ENCODE assay signal across 12 mouse cellular contexts in genomic region chr2:35269136-35269535, GRCm38 (mm10). TPM values are rescaled to one million over a fixed set of nuclear protein-coding genes. Genes with fewer than 3 reads are reported as not detected.
A peak's percentile ranks its signal among the peaks of the same experiment; 100 is the strongest.
DNase-seq lines count a peak whose midpoint lies in the region; ATAC-seq and TF ChIP-seq lines count a peak whose summit lies in the region.
"Had no signal": no experiment of that assay in that cellular context is flagged by ENCODE, and none has a peak within 500 bp of the region (broad histone marks: within the 10 kb centered on the region; RNA-seq: fewer than 3 reads in every experiment).

No protein-coding gene starts in this region.

- no peaks in the 10 kb centered on the region for H3K27me3 ChIP-seq in intestine, embryonic 14.5 days (replicated peaks; ENCODE audit: control insufficient read depth, insufficient read depth, low read length)
- no peaks in the 10 kb centered on the region for H3K27me3 ChIP-seq in intestine, postnatal 0 days (replicated peaks; ENCODE audit: control insufficient read depth, insufficient read depth, low read length)
- H3K27me3 ChIP-seq in intestine, embryonic 16.5 days (replicated peaks; ENCODE audit: control insufficient read depth, insufficient read depth, low read length), result no peaks in the 10 kb centered on the region

- 0 out of 2 replicates have a peak overlapping the region, but pooled peaks have one; percentile 67 for H3K27ac ChIP-seq in intestine, embryonic 14.5 days (ENCODE audit: low read depth)
- no peak overlapping the region for H3K27ac ChIP-seq in intestine, postnatal 0 days (ENCODE audit: low read depth, low read length)
- 0 out of 2 replicates have a peak overlapping the region, but pooled peaks have one; percentile 6 for H3K27ac ChIP-seq in intestine, embryonic 16.5 days (ENCODE audit: low read length)
- H3K27ac ChIP-seq: midbrain, embryonic 10.5 days had no signal

- H3K36me3 ChIP-seq in intestine, embryonic 14.5 days (ENCODE audit: control insufficient read depth, insufficient read depth, low read length), result no peaks in the 10 kb centered on the region
- H3K36me3 ChIP-seq in intestine, postnatal 0 days (ENCODE audit: control insufficient read depth, insufficient read depth), result no peaks in the 10 kb centered on the region
- H3K36me3 ChIP-seq in intestine, embryonic 16.5 days (ENCODE audit: control insufficient read depth, insufficient read depth, low read length), result peaks cover 2% of the 10 kb centered on the region; the same call in 1 of the 2 replicates
- H3K36me3 ChIP-seq: midbrain, embryonic 10.5 days had no signal

- WGBS in intestine, embryonic 14.5 days, result 86% methylated on average over 6 of the region's 6 CpGs
- WGBS in intestine, postnatal 0 days, result 73% methylated on average over 6 of the region's 6 CpGs
- 72% methylated on average over 6 of the region's 6 CpGs for WGBS in intestine, embryonic 16.5 days

- H3K4me2 ChIP-seq in intestine, embryonic 14.5 days (ENCODE audit: low read length), result no peak overlapping the region
- no peak overlapping the region for H3K4me2 ChIP-seq in intestine, postnatal 0 days (replicated peaks; ENCODE audit: low read depth)
- H3K4me2 ChIP-seq in intestine, embryonic 16.5 days (ENCODE audit: low read depth, low read length), result no peak overlapping the region

- no peak overlapping the region for H3K9ac ChIP-seq in intestine, embryonic 14.5 days (ENCODE audit: low read length)
- H3K9ac ChIP-seq in intestine, postnatal 0 days (ENCODE audit: low read depth, low read length), result no peak overlapping the region
- 0 out of 2 replicates have a peak overlapping the region, but pooled peaks have one; percentile 2 for H3K9ac ChIP-seq in intestine, embryonic 16.5 days (ENCODE audit: low read depth, low read length)

- peak; percentile 57 for DNase-seq in adrenal gland, postnatal 10 days
- DNase-seq in adrenal gland, postnatal 25 days, result no peak
- DNase-seq in intestine, embryonic 14.5 days (ENCODE audit: low spot score), result no peak
- peak; percentile 92 for DNase-seq in 3T3-L1 (ENCODE audit: low read depth, low spot score)
- no peak for DNase-seq in frontal cortex, postnatal 10 days (ENCODE audit: low spot score in 2 of 2)
- DNase-seq in ovary, postnatal 36 days (ENCODE audit: low spot score), result no peak
- DNase-seq: cerebellum, postnatal 14 days; layer of hippocampus, postnatal 36 days had no signal

- H3K4me3 ChIP-seq in intestine, embryonic 14.5 days (ENCODE audit: low read depth, low read length), result no peak overlapping the region
- H3K4me3 ChIP-seq in intestine, postnatal 0 days (ENCODE audit: low read depth, low read length), result no peak overlapping the region
- H3K4me3 ChIP-seq in intestine, embryonic 16.5 days (ENCODE audit: low read length), result no peak overlapping the region
- H3K4me3 ChIP-seq: erythroblast, embryonic 14.5 days; midbrain, embryonic 10.5 days had no signal

- ATAC-seq in intestine, embryonic 14.5 days (replicated peaks; ENCODE audit: low FRiP score, low TSS enrichment, low read depth), result no peak
- no peak for ATAC-seq in intestine, postnatal 0 days
- ATAC-seq in intestine, embryonic 16.5 days, result no peak

- TF ChIP-seq CTCF in intestine, postnatal 0 days (IDR thresholded peaks at IDR 0.05; ENCODE audit: low read depth), result no peak

- no peaks in the 10 kb centered on the region for H3K9me3 ChIP-seq in intestine, embryonic 14.5 days (ENCODE audit: control insufficient read depth, low read length)
- H3K9me3 ChIP-seq in intestine, postnatal 0 days (ENCODE audit: control insufficient read depth), result no peaks in the 10 kb centered on the region
- H3K9me3 ChIP-seq in intestine, embryonic 16.5 days (ENCODE audit: control insufficient read depth, low read length), result no peaks in the 10 kb centered on the region
- H3K9me3 ChIP-seq: midbrain, embryonic 10.5 days had no signal

- H3K4me1 ChIP-seq in intestine, embryonic 14.5 days (replicated peaks; ENCODE audit: control insufficient read depth, insufficient read depth, low read length), result peaks cover 60% of the 10 kb centered on the region
- H3K4me1 ChIP-seq in intestine, postnatal 0 days (replicated peaks; ENCODE audit: control insufficient read depth, insufficient read depth, low read length), result peaks cover 19% of the 10 kb centered on the region; the same call in 1 of the 2 replicates
- peaks cover 75% of the 10 kb centered on the region for H3K4me1 ChIP-seq in intestine, embryonic 16.5 days (ENCODE audit: control insufficient read depth, insufficient read depth, low read length)

RNA-seq across cellular contexts. Expression of gene Gsn, which starts 13.0 kb away (rescaled TPM):
- 100 to 1,000 TPM; 161 to 192 TPM for total RNA-seq in adrenal gland, postnatal 10 days (2021)
- total RNA-seq in adrenal gland, postnatal 25 days (2021), result 181 and 185 TPM in 2 replicates
- 190 and 194 TPM in 2 replicates for polyA plus RNA-seq in intestine, embryonic 14.5 days (2014; fragmentation: Nextera tagmentation; extraction: Ambion mirVana)
- polyA plus RNA-seq in intestine, postnatal 0 days (2015; fragmentation: Nextera tagmentation; extraction: Ambion mirVana), result 129 and 138 TPM in 2 replicates
- 177 TPM in 2 replicates for polyA plus RNA-seq in intestine, embryonic 16.5 days (2015; fragmentation: Nextera tagmentation; extraction: Ambion mirVana)

Comparison
In these comparisons a context has a peak if more than half of its experiments do, and no peak if none do; other contexts are left out.
1. DNase-seq: peak in adrenal gland, postnatal 10 days (single experiment) and 3T3-L1 (single experiment); none in adrenal gland, postnatal 25 days (single experiment), intestine, embryonic 14.5 days (single experiment), frontal cortex, postnatal 10 days (0 of 2) and ovary, postnatal 36 days (single experiment).